Mouse (Mus musculus): ENCODE results near the gene Igfbp1. TPM values are rescaled to one million over a fixed set of nuclear protein-coding genes. Genes with fewer than 3 reads are reported as not detected.

Gene Igfbp1
- polyA plus RNA-seq (2017; shearing (Covaris generic)), result not detected

DNA sequence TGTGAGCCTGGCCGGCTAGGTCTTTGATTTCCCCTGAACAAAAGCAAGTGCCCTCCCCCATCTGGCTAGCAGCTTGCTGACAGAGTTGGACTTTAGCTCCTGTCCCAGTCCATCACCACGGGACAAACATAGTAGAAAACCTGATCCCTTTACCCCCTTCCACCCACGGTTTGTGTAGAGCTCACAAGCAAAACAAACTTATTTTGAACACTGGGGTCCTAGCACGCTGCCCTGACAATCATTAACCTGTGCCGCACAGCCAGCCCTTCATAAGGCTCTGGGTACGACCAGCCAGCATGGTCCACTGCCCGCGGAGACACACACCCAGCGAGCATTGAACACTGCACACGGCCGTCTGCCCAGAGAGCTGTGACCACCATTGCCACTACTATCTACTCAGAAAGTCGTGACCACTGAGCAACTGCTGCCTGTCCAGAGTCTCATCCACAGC is at the start of gene Igfbp1:
Gene Igfbp1, plus strand, starts transcription at position 292 of the 451 bp plus-strand sequence.

DNA sequence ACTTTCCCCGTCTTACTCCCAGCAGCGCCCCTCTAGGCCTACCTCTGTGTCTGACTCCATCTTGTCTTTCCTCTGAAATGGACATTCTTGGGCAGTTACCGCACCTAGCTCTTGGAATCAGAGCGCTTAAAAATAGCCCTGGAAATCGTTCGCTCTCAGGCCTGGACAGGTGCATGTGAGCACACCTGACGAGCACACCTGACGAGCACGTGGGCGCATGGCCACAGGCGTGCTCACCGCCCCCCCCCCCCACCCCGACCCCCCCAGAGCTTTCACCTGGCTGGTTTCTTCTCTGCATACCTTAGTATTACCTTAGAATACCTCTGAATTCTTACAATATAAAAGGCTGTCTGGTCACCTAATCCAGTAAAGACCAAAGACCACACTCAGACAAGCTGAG is 9.1 kb upstream of the Igfbp1 start, which contains the start of gene Gm11985:
Gene Gm11985, minus strand, starts transcription at position 101 of the 400 bp plus-strand sequence.

DNA sequence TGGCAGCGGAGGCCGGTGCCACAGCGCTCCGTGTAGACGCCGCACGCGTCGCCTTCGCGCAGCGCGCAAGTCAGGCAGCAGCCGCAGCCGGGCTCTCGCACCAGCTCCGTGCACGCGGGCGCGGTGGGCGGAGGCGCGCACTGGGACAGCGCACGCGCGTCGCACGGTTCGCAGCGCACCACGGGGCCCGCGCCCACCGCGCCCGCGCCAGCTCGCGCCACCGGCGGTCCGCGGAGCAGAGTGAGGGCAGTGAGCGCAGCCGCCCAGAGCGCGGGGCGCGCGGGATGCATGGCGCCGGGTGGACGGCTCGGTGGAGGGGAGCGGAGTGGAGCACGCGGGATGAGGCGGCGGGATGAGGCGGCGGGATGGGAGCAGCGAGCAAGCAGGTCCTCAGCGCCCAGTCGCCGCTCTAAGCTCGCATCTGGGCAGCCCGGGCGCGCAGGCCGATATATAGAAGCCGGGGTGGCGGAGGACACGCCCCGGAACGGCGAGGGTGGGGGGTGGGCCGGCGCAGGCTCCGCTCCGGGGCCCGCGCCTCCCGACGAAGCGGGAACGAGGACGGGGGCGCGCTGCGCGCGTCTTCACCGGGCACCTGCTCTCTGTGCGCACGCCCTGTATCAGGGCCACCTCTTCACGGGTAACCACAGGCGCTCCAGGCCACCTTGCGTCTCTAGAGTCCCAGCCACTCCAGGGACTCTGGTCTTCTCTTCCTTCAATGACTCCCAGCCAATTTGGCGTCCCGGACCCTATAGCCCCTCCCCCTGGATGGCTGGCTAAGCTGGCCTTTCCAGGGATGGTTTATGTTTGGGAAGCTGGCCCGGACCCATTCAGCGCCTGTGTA is 16.1 kb downstream of the Igfbp1 start, which contains the start of gene Igfbp3:
Gene Igfbp3, minus strand, starts transcription at position 423 of the 841 bp plus-strand sequence.

Other genes with a start within 250 kb of the Igfbp1 start
- under 1 TPM in 1 of 2 experiments, not detected in 1; 0.18 TPM for gene Adcy1, start 134.3 kb upstream of the Igfbp1 start, polyA plus RNA-seq (2017; shearing (Covaris generic))
- not detected for gene Gm11985, start 9.2 kb upstream of the Igfbp1 start, polyA plus RNA-seq (2017; shearing (Covaris generic))
- gene Igfbp3, start 16.1 kb downstream of the Igfbp1 start, polyA plus RNA-seq (2017; shearing (Covaris generic)), result not detected